Mouse (Mus musculus): Measurements from ENCODE around the gene Timm8a1. TPM values are rescaled to one million over a fixed set of nuclear protein-coding genes. Genes with fewer than 3 reads are reported as not detected.
"Not testable (repeated sequence)": the region's sequence is repeated elsewhere in the genome, so short reads cannot be mapped to it uniquely, and the experiment has no call there.

Gene Timm8a1
- polyA plus RNA-seq, 1 experiment from 2014 or later: 85.7 TPM

GRCm38 (mm10) chrX:134566536-134567222 is 25.0 kb upstream of the Timm8a1 start:
- Histone ChIP-seq H3K27ac (no peak overlapping the region), H3K9ac (no peak overlapping the region), H3K9me3 (replicated peaks) (no peaks in the 10 kb centered on the region), H3K4me1 (no peaks in the 10 kb centered on the region), H3K4me3 (replicated peaks) (no peak overlapping the region), H3K36me3 (no peaks in the 10 kb centered on the region), H3K4me2 (no peak overlapping the region), H3K27me3 (peaks cover 28% of the 10 kb centered on the region)
- no peak for ATAC-seq (replicated peaks; ENCODE audit: low FRiP score)
- WGBS: 80% methylated on average over 8 of the region's 8 CpGs

- Histone ChIP-seq H3K27me3 (peaks cover 28% of the 10 kb centered on the region), H3K36me3 (no peaks in the 10 kb centered on the region), H3K4me1 (no peaks in the 10 kb centered on the region), H3K27ac (no peak overlapping the region), H3K9me3 (replicated peaks) (no peaks in the 10 kb centered on the region), H3K4me2 (no peak overlapping the region), H3K4me3 (replicated peaks) (no peak overlapping the region), H3K9ac (no peak overlapping the region)
- 74% methylated on average over 4 of the region's 4 CpGs for WGBS
- ATAC-seq (replicated peaks; ENCODE audit: low FRiP score): no peak
Measured at GRCm38 (mm10) chrX:134564326-134564725, 22.7 kb upstream of the Timm8a1 start.

- Histone ChIP-seq H3K27me3 (no peaks in the 10 kb centered on the region), H3K4me3 (replicated peaks) (no peak overlapping the region), H3K36me3 (no peaks in the 10 kb centered on the region), H3K9ac (no peak overlapping the region), H3K27ac (no peak overlapping the region), H3K9me3 (replicated peaks) (no peaks in the 10 kb centered on the region), H3K4me1 (no peaks in the 10 kb centered on the region), H3K4me2 (no peak overlapping the region)
- 67% methylated on average over 6 of the region's 6 CpGs for WGBS
- no peak for ATAC-seq (replicated peaks; ENCODE audit: low FRiP score)
Measured at GRCm38 (mm10) chrX:134554425-134554824, 12.8 kb upstream of the Timm8a1 start.

GRCm38 (mm10) chrX:134553326-134553725 is 11.7 kb upstream of the Timm8a1 start:
- H3K9ac ChIP-seq: no peak overlapping the region
- no peak overlapping the region for H3K4me3 ChIP-seq (replicated peaks)
- H3K4me2 ChIP-seq: no peak overlapping the region
- H3K27ac ChIP-seq: no peak overlapping the region
- H3K36me3 ChIP-seq: no peaks in the 10 kb centered on the region
- H3K27me3 ChIP-seq: no peaks in the 10 kb centered on the region
- H3K4me1 ChIP-seq: no peaks in the 10 kb centered on the region
- WGBS: 89% methylated on average over 4 of the region's 4 CpGs
- no peak for ATAC-seq (replicated peaks; ENCODE audit: low FRiP score)
- H3K9me3 ChIP-seq (replicated peaks): no peaks in the 10 kb centered on the region

GRCm38 (mm10) chrX:134550903-134551302 is 9.2 kb upstream of the Timm8a1 start:
- WGBS: 23% methylated on average over 5 of the region's 5 CpGs
- Histone ChIP-seq H3K4me2 (no peak overlapping the region), H3K27ac (no peak overlapping the region), H3K4me1 (no peaks in the 10 kb centered on the region), H3K9ac (no peak overlapping the region), H3K27me3 (no peaks in the 10 kb centered on the region; the same call in 1 of the 2 replicates), H3K36me3 (no peaks in the 10 kb centered on the region), H3K9me3 (replicated peaks) (no peaks in the 10 kb centered on the region), H3K4me3 (replicated peaks) (no peak overlapping the region)
- no peak for ATAC-seq (replicated peaks; ENCODE audit: low FRiP score)

GRCm38 (mm10) chrX:134547330-134547729 is 5.7 kb upstream of the Timm8a1 start:
- WGBS: 89% methylated on average over 4 of the region's 4 CpGs
- ATAC-seq (replicated peaks; ENCODE audit: low FRiP score): no peak

GRCm38 (mm10) chrX:134541955-134542308 is 267 bp upstream of the Timm8a1 start:
- H3K4me2 ChIP-seq: peak overlapping the region; percentile 58
- no peak; the same call in 1 of the 2 replicates for ATAC-seq (replicated peaks; ENCODE audit: low FRiP score)
- no peaks in the 10 kb centered on the region for H3K4me1 ChIP-seq
- H3K9me3 ChIP-seq (replicated peaks): no peaks in the 10 kb centered on the region
- H3K27ac ChIP-seq: peak overlapping the region; percentile 89
- no peaks in the 10 kb centered on the region for H3K36me3 ChIP-seq
- no peaks in the 10 kb centered on the region for H3K27me3 ChIP-seq
- 0 out of 2 replicates have a peak overlapping the region, but pooled peaks have one; percentile 50 for H3K9ac ChIP-seq
- H3K4me3 ChIP-seq (replicated peaks): peak overlapping the region; percentile 56
- WGBS: 22% methylated on average over 6 of the region's 6 CpGs

More at GRCm38 (mm10) chrX:134547330-134547729, 5.7 kb upstream of the Timm8a1 start:
- Histone ChIP-seq H3K9ac (no peak overlapping the region), H3K27me3 (no peaks in the 10 kb centered on the region; the same call in 1 of the 2 replicates), H3K4me2 (no peak overlapping the region), H3K9me3 (replicated peaks) (no peaks in the 10 kb centered on the region), H3K4me1 (no peaks in the 10 kb centered on the region), H3K27ac (no peak overlapping the region), H3K36me3 (no peaks in the 10 kb centered on the region), H3K4me3 (replicated peaks) (no peak overlapping the region)

GRCm38 (mm10) chrX:134540414-134541135 is 1.1 kb downstream of the Timm8a1 start:
- Histone ChIP-seq H3K4me1 (no peaks in the 10 kb centered on the region), H3K4me3 (replicated peaks) (peak overlapping the region; percentile 56), H3K4me2 (peak overlapping the region; percentile 58), H3K9ac (peak overlapping the region; percentile 53), H3K27ac (peak overlapping the region; percentile 89; the same call in 1 of the 2 replicates), H3K27me3 (no peaks in the 10 kb centered on the region), H3K9me3 (replicated peaks) (no peaks in the 10 kb centered on the region), H3K36me3 (peaks cover 6% of the 10 kb centered on the region; the same call in 1 of the 2 replicates)
- 0 out of 2 replicates have a peak, but pooled peaks have one; percentile 40 for ATAC-seq (replicated peaks; ENCODE audit: low FRiP score)
- 38% methylated on average over 12 of the region's 12 CpGs for WGBS

GRCm38 (mm10) chrX:134539795-134540194 is 1.9 kb downstream of the Timm8a1 start:
- H3K4me1 ChIP-seq; ATAC-seq (replicated peaks; ENCODE audit: low FRiP score); H3K27ac ChIP-seq; H3K27me3 ChIP-seq; H3K9me3 ChIP-seq (replicated peaks); H3K9ac ChIP-seq: not testable (repeated sequence)
- Histone ChIP-seq H3K4me3 (replicated peaks) (peak overlapping the region; percentile 56; the same call in 1 of the 2 replicates), H3K36me3 (peaks cover 10% of the 10 kb centered on the region; the same call in 1 of the 2 replicates), H3K4me2 (peak overlapping the region; percentile 58)
- 87% methylated on average over 10 of the region's 10 CpGs for WGBS

GRCm38 (mm10) chrX:134533346-134533745 is 8.3 kb downstream of the Timm8a1 start:
- WGBS: 93% methylated on average over 2 of the region's 2 CpGs
- Histone ChIP-seq H3K36me3 (peaks cover 10% of the 10 kb centered on the region; the same call in 1 of the 2 replicates), H3K27ac (no peak overlapping the region), H3K4me3 (replicated peaks) (no peak overlapping the region), H3K9me3 (replicated peaks) (no peaks in the 10 kb centered on the region), H3K9ac (no peak overlapping the region), H3K4me1 (no peaks in the 10 kb centered on the region), H3K4me2 (no peak overlapping the region), H3K27me3 (no peaks in the 10 kb centered on the region)
- no peak for ATAC-seq (replicated peaks; ENCODE audit: low FRiP score)

- H3K4me2 ChIP-seq: no peak overlapping the region
- no peak overlapping the region for H3K27ac ChIP-seq
- H3K36me3 ChIP-seq: no peaks in the 10 kb centered on the region
- H3K4me3 ChIP-seq (replicated peaks): no peak overlapping the region
- H3K9me3 ChIP-seq (replicated peaks): no peaks in the 10 kb centered on the region
- no peak overlapping the region for H3K9ac ChIP-seq
- no peaks in the 10 kb centered on the region for H3K4me1 ChIP-seq
- 75% methylated on average over 4 of the region's 4 CpGs for WGBS
- no peak for ATAC-seq (replicated peaks; ENCODE audit: low FRiP score)
- H3K27me3 ChIP-seq: no peaks in the 10 kb centered on the region
Measured at GRCm38 (mm10) chrX:134525260-134525659, 16.4 kb downstream of the Timm8a1 start.

- no peak overlapping the region for H3K27ac ChIP-seq
- WGBS: 68% methylated on average over 4 of the region's 4 CpGs
- no peak overlapping the region for H3K9ac ChIP-seq
- no peaks in the 10 kb centered on the region for H3K36me3 ChIP-seq
- no peak overlapping the region for H3K4me2 ChIP-seq
- no peaks in the 10 kb centered on the region for H3K4me1 ChIP-seq
- ATAC-seq (replicated peaks; ENCODE audit: low FRiP score): no peak
- H3K9me3 ChIP-seq (replicated peaks): no peaks in the 10 kb centered on the region
- H3K27me3 ChIP-seq: no peaks in the 10 kb centered on the region
- H3K4me3 ChIP-seq (replicated peaks): no peak overlapping the region
Measured at GRCm38 (mm10) chrX:134523772-134524171, 17.9 kb downstream of the Timm8a1 start.

Measured in kidney, embryonic 15.5 days (tissue).